Mouse (Mus musculus) kidney, postnatal 10 days (tissue): ENCODE measurements around the gene Nrde2.
A peak's percentile ranks its signal among the peaks of the same experiment; 100 is the strongest.

Source experiments
- DNase-seq: peaks from one replicate; pipeline ENCODE4 v3.0.0; 2021; ENCODE audit warnings: mixed read lengths

The Nrde2 gene

DNA sequence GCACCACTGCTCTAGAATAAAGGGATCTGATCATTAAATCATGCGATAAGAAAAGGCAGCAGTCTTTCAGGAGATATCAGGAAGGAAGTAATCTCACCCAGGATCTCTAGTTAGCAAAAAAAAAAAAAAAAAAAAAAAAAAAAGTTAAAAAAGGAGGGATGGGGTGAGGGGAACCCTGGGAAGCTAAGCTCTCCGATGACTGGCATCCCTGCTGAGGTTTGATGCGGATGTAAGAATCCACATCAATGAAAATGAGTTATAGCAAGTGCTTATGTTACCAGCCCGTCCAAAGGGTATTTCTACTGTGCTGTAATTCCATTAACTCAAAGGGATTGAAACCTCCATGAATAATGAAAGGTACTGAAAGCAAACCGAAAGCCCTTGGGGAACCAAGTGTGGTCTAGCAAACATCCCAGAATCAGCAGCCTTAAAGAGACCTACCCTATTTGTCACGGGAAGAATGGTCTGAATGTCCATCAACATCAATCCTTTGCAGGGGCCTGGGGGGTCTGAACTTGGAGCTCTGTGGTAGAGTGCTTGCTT is 19.5 kb upstream of the Nrde2 start:
- no peak for DNase-seq

DNA sequence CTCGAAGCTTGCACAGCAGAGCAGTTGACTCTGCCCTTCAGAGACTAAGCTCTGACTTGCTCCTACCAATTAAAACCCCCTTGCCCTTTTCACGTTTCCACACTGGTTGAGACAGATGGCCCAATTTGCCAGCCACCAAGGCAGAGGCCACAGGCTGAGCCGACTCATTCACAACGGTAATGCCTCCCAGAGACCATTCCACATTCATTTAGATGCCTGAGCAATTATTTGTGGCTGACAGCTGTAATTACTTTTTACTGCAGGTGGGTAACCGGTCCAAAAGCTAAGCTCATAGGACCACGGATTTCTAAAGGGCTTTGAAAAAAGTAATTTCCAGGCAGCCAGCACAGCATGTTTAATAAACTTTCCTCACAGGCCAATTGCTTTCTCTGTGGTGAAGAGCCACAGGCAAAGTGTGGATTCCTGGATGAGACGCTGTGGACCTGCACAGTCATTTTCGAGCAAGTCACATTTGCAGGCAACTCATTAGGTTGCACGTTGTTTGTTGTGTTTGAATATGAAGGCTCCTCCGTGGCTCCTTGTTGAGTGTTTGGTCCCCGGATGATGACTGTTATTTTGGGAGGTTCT is 17.1 kb upstream of the Nrde2 start:
- DNase-seq, result no peak

DNA sequence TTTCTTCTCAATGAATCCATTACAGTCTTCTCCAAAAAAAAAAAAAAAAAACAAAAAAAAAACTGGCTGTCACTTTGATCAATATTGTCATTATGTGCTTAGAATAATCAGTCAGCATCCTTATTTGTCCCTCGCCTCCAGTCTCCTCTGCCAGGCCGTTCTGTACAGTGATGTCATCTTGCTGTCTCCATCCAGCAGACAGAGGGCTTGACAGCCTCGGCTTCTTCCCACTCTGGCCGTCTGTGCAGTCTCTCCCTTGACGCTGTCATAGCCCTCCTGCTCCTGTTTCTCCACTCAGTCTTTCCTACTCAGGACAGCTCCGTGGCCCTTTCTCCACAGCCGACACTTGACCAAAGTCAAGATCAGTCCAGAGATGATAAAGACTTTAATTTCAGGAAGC is 13.0 kb upstream of the Nrde2 start:
- DNase-seq, result no peak

DNA sequence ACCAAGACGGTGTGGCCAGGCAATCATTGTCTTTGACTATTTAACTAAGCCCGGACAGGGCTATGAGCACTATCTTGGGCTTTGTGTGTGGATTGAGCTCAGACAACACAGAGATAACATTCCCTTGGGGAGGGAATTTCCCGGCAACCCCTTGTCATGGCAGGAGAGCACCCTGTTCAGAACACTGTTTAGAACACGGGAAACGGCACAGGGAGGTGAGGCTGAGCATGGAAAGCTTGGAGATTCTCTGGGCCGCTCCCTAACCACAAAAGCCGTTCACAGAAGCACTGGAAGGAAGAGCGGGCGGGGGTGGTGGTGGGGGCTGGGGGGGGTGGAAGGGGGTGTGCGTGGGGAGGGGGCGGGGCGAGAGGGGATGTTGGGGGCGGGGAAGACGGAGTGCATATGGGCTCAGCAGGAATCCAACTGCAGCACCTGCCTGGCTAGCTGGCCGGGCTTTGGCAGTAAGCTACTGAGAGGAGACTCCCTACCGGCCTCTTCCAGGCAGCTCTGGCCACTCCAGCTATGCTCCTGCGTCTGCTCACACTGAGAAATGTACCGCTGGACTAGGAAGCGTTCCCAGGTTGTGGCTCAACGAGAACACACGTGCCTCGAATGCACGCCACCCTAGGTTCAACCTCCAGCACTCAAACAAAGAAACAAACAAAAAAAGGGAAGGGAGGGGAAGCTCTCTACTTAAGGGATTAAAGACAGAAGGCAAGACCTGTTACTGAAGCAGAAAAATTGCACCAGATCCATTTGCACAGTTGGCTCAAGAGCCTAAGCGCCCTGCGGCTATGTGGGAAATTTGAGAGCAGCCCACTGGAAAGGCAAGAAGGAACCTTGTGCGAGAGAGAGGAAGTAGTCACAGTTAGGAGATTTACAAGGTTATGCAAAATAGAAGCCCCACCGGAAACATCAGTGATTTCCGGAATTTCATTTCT is 8.7 kb upstream of the Nrde2 start:
- peak; percentile 68 for DNase-seq

DNA sequence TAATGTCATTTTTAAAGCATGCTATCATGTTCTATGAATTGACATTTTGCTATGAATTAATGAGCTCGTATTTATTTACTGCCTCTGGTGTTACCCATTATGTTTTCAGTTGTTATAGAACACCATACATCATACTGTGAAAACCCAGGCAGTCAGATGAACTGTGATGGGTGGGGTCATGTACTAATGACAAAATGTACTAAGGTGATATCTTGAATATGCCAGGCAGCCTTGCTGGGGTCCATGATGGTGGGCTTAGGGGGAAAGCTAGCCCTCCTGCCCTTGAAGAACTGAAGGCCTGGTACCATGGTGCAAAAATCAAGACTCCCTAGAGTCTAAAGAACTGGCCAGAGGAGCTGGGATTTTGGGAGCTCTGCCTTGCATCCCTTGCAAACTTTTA is 8.0 kb upstream of the Nrde2 start:
- no peak for DNase-seq

DNA sequence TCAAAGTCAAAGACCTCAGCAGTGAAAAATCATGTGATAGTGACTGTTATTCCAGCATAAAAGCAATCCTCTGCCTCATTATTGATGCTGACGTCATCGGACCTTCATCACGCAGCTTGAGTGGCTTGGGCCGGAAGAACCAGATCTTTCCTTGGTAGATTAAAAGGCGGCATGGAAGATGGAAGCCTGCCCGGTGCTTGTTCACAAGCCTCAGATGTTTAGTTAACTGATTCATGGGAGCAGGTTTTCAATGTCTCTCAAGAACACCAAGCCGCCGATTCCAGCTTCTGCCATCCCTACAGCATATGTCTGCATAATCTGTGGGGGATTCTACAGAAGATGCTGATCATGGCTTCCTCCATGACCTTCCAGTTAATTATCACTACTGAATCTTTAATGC is 7.5 kb upstream of the Nrde2 start:
- DNase-seq, result no peak

DNA sequence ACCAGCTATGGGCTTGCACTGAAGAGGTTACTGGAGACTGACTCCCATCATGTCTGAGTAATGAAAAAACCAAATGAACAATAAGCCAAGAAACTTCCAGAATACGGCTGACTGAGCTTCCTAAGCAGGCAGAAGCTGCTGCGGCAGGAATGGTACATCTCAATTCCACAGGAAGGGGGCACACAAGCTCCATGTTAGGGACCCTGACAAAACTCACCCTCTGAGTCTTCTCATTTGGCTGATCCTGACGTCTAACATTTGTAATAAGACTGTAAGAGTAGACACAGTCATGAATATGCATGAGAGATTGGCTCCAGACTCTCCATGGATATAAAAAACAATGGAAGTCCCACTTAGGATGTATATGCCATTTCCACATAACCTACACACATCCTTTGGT is 6.7 kb upstream of the Nrde2 start:
- DNase-seq, result peak; percentile 77

DNA sequence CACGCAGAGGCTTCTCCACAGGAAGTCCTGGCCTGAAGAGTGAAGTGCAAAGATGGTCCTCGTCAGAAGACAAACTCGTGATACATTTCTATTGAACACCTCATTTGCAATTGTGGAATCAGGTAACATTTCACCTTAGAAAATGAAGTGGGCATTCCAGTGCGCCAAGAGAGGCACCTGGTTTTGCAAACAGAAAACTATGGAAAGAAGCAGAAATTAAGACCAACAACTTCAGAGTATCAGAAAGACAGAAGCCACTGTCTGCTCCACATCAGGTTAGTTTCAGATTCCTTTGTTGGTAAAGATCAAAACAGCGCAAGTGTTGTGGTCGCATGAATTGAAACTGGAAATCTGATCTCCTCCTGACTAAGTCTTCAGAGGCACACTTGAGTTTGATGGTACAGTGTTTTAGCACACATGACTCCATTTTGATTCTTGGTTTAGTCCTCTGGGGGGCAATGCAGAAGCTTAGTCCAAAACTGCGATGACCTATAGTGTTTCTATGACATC is 5.6 kb upstream of the Nrde2 start:
- DNase-seq, result no peak

DNA sequence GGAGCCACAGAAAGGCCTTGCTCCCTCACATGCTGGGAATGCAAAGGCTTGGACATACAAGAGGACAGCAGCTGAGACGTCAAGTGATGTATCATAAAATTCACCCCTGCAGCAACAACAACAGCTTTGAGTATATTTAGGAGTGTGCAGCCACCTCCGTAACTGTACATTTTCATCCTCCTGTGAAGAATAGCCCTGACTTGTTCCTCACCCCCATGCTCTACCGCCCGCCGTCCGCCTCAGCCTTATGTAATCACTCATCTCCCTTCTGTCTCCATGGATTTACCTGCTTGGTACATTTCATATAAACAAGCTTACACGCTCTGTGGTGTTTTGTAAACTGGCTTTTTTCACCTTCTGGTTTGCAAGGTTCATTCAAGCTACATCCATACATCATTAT is 7.0 kb downstream of the Nrde2 start:
- DNase-seq, result no peak

DNA sequence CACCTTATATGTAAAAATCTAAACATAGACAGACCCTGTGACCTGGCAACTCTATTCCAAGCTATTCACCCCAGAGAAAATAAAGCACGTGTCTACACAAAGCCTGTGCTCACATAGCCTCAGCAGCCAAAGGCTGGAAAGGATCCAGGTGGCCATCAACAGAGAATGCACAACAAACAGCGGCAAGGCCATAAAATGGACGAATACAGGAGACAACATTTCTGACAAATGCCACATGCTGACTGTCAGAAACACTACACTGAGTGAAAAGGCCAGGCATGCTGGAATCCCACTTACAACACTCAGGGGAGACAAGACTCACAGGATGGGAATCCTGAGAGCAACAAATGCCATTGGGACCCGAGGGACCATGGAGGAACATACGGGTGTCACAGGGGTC is 15.2 kb downstream of the Nrde2 start:
- peak; percentile 77 for DNase-seq

DNA sequence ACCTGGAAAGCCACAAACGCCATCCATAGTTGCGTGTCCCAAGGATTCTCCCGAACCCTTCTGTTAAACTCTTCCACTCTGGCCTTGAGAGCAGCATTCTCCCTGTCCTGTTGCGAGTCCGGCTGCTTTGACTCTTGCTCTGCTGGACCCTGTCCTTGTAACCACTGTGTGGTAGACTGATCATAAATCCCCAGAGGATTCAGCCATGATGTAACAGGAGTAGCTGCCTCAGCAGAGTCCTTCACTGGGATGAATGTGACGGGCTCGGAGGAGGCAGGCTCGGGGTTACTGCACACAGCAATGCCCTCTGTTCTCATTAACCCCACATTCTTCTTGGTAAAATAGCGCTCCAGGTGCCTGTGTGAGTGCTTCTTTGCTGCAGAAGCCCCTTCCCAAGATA is 15.7 kb downstream of the Nrde2 start:
- DNase-seq, result no peak

DNA sequence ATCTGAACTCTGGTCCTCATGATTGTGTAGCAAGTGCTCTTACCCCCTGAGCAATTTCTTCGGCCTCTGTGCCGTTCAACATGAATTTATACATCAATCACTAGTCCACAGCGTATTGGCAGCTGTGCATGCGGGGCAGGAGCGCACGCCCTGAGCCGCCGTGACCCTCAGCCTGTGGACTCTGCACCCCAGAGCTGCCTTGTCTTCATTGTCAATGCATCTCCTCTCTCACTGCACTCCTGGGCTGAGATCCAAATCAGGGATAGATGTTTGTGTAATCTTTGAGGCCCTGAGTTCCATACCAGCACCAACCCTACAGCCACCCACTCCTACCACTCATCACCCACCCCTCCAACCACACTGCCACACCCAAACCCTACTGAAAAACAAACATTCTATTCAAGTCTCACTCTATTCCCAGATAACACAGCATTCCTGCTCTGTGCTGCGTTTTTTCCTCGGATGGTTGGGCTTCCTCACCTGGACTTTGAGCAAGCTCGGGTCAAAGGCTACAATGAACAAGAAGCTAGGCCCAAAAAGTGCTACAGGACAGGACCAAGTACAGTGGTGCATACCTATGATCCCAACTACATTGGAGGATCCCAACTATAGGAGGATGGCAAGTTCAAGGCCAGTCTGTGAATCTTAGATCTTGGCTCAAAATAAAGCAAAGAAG is 16.5 kb downstream of the Nrde2 start:
- DNase-seq, result no peak

DNA sequence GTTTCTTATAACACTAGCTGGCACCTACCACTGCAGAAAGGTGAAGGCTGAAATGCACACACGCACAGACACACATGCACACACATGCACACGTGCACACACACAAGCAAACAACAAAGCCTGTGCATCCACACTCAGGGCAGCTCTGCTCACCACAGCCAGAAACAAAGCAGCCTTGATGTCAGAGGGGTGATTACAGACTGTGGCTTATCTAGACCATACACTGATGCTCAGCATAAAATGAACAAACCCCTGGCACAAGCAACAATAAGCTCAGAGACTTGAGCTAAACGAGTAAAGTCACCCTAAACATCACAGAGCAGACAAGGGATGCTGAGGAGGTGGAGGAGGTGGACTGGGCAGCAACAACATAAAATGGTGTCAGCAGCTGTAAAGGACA is 24.3 kb downstream of the Nrde2 start:
- no peak for DNase-seq

DNA sequence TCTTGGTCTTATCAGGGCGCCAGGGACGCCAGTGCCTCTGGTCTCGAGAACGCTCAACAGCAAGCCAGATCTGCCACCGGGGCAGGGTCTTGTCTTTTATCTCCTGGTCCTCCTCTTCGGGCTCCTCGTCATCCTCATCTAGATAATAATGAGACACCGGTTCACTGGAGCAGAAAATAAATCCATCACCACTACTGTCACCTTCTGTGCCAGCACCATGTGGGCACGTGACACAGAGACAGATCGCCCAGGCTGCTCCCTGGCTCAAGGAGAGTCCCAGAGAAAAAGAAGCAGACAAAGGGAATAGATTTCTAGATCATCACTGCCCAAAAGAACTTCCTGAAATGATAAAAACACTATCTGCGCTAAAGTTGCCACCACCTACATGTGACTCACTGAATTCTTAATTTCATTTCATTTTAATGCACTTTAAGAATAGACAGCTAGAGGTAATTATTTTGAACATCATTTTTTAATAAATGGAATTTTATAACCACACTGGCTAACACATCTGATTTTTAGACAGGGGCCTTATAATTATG is 25.0 kb downstream of the Nrde2 start:
- DNase-seq, result no peak

DNA sequence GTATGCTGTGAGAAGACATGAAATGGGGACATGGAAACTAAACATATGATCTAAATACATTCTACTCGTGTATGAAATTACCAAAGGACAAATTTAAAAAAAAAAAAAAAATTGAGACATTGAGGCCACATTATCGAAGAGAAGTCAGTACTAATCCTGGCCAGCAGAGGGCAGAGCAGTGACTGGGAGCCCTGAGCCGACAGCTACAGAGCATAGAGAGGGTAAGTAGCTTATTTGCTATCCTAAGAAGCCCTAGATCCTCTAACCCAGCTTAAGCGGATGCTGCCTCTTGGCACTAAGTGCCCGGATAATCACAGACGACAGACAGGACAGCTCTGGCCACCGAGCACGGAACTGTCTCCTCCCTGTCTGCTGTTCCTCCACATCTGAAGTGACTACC is 27.8 kb downstream of the Nrde2 start:
- peak; percentile 86 for DNase-seq

DNA sequence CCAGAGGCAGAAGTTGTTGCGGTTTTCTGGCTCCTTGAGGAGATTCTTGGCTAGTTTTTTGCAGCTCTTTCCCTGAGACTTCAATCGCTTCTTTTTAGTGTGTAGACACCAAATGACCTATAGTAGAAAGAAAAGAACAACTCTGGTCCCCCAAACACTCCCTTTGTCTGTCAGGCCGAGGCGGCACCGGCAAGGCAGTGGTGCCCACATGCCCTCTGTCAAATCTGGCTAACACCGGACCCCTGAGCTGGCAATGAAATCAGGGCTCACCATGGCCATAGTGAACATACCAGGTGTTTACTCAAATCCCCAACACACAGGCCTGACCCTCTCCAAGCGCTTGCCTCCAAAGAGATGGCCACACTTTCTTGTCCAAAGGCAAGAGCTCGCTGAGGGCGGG is 28.3 kb downstream of the Nrde2 start:
- no peak for DNase-seq

DNA sequence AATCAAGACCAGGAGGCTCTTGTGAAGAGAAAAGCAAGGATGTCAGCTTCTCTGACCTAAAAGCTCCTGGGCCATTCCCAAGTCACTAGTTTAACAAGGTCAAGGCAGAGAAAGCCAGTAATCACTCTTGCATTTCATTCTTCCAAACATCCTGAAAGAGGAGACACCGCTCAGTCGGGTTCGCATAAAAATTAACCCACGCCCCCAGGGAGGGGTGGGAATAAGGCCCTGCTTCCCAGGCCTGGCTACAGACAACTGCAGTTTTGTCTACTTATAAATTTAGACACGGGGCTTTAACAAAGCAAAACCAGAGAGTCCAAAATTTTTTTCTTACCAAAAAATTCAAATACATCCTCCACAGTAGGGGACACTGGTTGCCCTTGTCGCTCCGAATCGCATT is 30.5 kb downstream of the Nrde2 start:
- peak; percentile 41 for DNase-seq

DNA sequence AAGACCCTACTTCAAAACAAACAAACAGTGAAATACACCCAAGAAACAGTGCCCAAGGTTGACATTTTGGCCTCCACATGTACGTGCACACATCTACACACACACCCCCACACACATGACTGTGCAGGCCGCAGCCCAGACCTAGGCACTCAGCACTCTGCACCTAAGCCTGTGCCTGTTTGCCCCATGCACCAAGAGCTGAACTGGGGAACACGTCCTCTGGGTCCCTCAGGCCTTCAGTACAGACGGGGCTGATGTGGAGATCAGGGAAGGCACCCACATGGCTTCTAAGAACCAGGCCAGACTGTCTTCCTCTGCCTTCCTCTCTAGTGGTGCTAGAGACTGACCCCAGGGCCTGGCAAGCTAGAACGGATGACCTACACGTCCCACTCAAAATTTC is 30.9 kb downstream of the Nrde2 start:
- DNase-seq, result no peak

DNA sequence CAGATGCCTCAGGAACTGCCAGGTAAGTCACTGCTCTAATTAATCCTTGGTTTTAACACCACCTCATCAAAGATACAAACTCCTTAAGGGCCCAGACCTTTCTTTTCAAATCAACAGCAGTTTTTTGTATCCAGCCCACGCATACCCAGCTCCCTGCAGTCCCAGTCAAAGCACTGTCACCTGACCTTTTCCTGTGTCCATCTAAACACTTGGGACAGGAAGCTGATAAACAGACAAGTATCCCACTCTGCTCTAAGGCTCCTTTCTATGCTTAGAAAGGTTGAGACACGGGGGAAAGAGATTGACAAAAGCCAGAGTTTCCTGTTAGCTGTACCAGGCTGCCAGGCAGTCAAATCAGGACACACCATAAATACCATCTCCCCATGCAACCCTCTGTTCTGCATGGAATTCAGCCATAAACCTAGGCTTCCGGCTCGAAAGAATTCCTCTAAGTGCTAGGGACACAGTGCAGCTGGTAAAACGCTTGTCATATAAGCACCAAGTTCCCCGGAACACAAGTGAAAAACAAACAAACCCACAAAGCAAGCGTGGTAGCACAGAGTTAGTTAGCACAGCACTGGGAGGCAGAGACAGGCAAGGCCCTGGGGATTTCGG is 31.5 kb downstream of the Nrde2 start:
- DNase-seq, result peak; percentile 48

DNA sequence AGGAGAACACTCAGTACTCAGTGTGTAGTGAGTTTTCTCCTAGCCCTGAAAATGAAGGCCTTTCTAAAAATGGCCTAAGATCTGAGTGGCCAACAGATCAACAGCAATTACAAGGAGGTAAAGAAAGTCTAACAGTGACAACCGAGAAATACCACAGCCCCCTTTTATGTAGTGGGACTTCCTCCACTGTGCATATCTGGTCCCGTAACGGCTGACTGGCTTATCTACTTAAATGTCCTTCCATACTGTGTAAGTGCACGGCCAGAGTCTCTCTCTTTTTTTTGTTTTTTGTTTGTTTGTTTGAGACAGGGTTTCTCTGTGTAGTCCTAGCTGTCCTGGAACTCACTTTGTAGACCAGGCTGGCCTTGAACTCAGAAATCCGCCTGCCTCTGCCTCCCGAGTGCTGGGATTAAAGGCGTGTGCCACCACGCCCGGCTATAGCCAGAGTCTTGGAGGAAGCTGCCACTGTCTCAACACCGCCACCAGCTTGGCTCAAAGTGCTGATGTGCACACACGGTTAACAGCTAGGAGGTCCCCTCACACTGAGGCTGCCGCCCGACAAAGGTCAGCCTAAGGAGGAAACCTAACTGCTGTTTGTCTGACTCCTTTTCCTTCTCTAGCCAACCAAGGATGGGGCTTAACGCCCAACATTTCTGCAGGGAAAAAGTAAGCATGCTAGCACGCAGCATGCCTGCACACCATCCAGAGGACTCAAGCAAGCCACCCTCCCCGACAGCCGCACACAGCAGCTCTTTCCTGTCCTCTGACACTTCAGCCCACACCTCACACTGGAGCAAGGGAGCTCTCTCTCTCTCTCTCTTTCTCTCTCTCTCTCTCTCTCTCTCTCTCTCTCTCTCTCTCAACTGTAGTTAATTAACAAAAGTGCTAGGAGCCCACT is 32.2 kb downstream of the Nrde2 start:
- peak; percentile 43 for DNase-seq

DNA sequence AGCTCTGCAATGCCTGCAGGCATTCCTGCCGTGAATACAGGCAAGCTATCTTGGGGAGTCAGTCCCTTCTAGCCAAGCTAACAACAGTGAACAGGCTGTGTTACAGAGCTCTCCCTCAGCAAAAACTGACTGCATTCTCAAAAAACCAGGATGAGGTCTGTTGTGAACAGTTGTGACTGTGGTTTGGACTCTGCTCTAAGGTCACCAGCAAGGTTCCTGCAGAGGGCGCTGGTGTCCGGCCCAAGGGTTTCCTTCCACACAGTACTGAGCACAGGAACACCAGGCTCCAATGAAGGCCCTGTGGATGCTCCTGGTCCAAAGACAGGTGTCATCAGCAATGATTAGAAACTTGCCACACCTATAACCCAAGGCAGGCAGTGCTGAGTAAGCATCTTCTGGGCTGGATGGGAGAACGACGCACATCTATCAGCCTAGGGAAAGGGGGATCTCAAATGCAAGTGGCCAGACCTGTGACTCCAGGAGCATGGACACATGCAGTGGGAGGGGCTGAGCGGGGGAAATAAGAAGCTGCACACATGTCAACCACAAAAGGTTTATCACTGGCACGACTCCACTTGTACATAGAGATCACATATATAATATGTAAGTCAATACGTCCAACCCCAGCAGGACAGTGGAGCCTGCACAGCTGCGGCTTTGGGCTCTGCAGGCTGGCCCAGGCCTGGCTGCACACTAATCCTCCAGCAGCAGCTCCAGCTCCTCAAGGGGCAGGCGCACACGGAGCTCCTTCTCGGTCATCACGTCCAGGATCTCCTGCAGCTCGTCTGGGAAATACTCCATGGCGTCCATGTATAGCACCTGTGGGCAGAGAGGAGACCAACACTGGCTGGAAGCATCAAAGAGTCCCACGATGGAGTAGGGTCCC is 34.3 kb downstream of the Nrde2 start:
- DNase-seq, result peak; percentile 40
